Mouse (Mus musculus): ENCODE data around the gene Zc2hc1b.

DNA sequence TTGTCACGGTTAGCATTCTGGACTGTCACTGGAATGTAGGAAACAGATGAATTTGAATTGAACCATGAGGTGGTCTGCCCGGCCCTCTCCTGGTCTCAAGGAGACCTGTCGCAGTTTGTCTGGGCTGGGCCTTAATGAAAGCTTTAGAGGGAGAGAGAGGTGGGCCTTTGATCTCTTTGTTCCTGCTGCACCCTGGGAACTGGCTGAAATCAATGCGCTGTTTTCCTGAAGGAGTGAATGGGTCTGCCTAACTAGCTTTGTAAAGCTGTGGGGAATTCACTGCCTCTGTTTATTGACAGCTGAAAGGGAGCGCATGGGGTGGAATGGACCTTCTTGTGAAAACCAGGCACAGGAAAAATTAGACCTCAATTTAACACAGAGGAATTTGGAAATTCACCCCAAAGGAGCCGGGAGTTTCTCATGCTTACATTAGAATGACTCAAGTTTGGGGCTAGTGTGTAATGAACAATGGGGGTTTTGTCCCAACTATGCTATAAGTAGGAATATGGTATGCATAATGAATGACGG lies 69.7 kb downstream of the Zc2hc1b start:
- TF ChIP-seq POLR2A (IDR thresholded peaks at IDR 0.05; ENCODE audit: low read depth, low read length) (no peak), CTCF (IDR thresholded peaks at IDR 0.05; ENCODE audit: borderline replicate concordance, insufficient read depth, low read length) (no peak)
